Mouse (Mus musculus) gastrocnemius, postnatal 25 days (tissue): ENCODE measurements at regions not wholly inside any gene's neighbourhood (a gene's known extent, or its start where the extent isn't known, plus 50 kb on each side); places are given as distances from the start of the nearest gene placed in this dataset.

Experiments
- DNase-seq: peaks from one replicate; pipeline ENCODE4 v3.0.0; 2022

DNA sequence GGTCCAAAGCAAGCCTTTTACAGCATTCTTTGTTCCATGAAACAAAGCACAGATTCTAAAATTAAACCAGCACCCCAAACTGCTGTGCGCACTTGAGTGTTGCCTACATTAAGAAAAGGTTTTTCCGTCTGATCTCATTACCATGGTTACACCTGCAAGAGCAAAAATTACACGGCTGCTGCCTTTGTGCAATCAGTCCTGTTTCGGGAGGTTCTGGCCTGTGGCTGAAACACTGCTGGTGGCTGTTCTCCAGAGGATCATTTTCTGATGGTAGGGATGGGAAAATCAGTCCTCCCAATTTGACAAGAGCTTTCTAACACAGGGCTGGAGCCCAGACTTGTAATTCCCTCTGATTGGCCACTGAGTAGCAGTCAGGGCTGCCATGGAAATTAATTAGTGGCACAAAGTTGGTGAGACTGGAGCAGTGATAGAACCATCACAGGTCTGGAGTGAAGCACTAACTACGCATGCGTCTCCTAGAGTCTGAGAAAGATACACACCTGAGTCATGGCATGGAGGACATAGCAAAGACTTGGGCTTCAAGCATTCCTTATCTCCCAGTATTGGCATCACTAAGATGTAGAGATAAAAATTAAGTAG lies 114.8 kb upstream of the Fam49a start:
- no peak for DNase-seq

GRCm38 (mm10) chr12:12147847-12148246 lies 114.1 kb upstream of the Fam49a start:
- DNase-seq = no peak

GRCm38 (mm10) chr12:12148659-12149399 lies 113.1 kb upstream of the Fam49a start:
- no peak for DNase-seq

DNA sequence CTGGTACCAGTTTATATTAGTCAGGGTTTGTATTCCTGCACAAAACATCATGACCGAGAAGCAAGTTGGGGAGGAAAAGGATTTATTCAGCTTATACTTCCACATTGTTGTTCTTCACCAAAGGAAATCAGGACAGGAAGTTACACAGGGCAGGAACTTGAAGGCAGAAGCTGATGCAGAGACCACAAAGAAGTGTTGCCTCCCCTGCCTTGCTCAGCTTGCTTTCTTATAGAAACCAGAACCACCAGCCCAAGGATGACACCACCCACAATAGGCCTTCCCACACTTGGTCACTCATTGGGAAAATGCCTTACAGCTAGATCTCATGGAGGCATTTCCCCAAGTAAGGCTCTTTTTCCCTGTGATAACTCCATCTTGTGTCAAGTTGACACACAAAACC lies 97.5 kb upstream of the Fam49a start:
- no peak for DNase-seq

- DNase-seq = no peak
Observed at GRCm38 (mm10) chr12:12170581-12170980, 91.4 kb upstream of the Fam49a start.

DNA sequence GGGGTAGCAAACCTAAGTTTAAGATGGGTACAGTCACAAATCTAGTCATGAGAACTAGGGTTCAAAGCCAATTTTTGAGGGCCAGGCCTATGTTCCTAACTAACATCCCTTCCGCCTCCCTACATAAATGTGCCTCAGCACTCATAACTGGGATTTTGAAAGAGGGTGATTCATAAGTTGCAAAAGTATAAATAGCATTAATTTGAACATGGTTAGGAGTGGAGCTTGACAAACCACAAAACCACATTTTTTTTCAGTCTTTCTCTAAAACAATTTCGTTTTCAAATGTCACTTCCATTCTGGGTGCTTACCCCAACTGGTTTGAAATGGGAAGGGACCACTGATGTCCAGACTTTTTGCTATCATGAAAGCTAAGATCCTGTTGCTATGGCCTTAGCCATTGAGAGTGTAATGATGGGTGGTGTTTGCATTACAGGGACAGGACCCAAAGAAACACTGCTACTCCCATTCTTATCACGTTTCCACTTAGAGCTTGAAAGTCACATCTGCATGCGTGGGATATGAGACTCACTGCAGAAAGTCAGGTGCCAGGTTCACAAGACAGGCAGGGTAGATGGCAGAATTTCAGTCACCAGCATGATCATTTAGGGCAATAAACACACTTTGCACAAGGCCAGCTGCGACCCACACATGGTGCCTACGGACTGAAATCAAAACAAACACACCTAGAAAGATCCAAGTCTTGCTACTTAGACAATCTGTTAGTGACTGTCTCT lies 89.7 kb upstream of the Fam49a start:
- DNase-seq = no peak

GRCm38 (mm10) chr12:12176331-12177263 lies 85.3 kb upstream of the Fam49a start:
- DNase-seq = peak; percentile 77

DNA sequence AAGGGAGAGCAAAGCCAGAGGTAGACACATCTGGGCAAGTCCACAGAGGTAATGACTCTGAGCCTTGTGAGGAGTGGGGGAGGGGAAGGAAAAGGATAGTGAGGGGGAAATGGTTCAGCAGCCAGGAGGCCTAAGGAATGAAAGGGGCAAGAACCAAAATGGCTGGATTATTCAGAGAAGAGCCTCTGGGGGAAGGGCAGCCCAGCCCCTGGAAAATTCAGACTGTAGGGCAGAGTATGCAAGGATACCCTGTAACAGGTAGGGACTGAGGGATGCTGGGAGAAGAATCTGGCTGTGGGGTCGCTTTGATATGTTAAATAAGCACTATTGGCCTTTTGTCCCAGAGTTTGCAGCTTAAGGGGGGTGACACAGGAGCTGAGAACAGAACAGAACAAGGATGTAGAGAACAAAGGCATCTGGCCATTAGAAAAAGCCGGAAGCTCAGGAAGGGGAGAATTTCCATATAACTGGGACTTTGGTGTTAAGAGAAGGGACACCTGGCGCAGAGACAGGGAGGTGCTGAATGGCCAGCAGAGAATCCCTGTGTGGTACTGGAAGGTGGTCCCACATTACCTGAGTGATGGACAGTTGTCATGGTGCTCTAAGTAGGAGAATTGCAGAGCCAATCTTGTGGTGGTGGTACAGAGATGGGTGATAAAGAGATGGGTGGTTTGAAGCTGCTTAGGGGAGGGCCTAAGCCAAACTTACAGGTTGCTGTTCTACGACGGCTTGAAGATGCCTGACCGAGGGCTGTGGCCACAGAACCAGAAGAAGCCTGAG lies 84.5 kb upstream of the Fam49a start:
- no peak for DNase-seq

GRCm38 (mm10) chr12:12178391-12178790 lies 83.5 kb upstream of the Fam49a start:
- peak; percentile 68 for DNase-seq

GRCm38 (mm10) chr12:12179292-12179865 lies 82.6 kb upstream of the Fam49a start:
- DNase-seq = no peak

- DNase-seq = no peak
Observed at GRCm38 (mm10) chr12:12180986-12181385, 81.0 kb upstream of the Fam49a start.

- DNase-seq = no peak
Observed at GRCm38 (mm10) chr12:12181686-12182085, 80.3 kb upstream of the Fam49a start.

DNA sequence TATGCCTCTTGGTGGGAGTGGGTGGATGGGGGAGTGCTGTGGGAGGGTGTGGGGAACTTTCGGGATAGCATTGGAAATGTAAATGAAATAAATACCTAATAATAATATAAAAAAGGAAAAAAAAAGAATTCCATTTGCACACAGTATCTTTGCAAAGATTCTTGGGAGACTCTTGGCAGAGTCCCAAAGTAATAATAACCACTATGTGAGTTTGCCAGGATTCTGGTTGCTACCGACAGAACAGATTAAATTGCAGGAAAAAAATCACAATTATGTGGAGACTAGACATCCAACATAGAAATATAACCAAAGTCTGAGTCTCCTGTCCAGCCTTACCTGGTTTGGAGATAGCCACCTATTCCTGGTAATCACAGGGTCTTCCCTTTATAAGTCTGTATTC lies 75.6 kb upstream of the Fam49a start:
- no peak for DNase-seq

GRCm38 (mm10) chr12:12195066-12195465 lies 66.9 kb upstream of the Fam49a start:
- no peak for DNase-seq

DNA sequence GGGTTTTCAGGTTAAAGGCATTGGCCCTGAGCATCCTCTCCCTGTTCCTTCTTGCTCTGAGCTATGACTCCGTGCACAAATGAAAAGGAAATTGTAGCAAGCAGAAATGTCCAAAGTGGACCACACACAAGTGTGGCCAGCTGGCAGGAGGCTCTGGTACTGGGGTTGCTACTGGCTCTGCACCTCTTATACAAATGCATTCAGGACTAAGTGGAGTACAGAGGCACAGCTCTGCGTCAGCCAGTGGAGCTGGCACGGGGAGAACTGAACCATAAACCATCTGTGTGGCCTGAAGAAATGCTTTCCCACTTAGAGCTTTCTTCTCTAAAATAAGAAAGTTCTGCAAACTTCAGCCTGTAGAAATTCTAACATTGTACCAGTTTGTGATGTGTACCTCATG lies 65.3 kb upstream of the Fam49a start:
- peak; percentile 13 for DNase-seq

GRCm38 (mm10) chr12:12208216-12208615 lies 53.7 kb upstream of the Fam49a start:
- DNase-seq = no peak
